Mouse (Mus musculus) midbrain, postnatal 0 days (tissue): ENCODE measurements at regions not wholly inside any gene's neighbourhood (a gene's known extent, or its start where the extent isn't known, plus 50 kb on each side); places are given as distances from the start of the nearest gene placed in this dataset.
"Not testable (repeated sequence)": the region's sequence is repeated elsewhere in the genome, so short reads cannot be mapped to it uniquely, and the experiment has no call there.

ENCODE experiments used
- ATAC-seq: fragments of 200-750 bp; cut with Nextera tagmentation; 2 replicates; pipeline ENCODE4 v1.8.0; 2017; ENCODE audit warnings: moderate number of reproducible peaks, mild to moderate bottlenecking, moderate TSS enrichment, moderate library complexity; ENCODE audit not compliant: low FRiP score
- DNase-seq: peaks from one replicate; pipeline ENCODE4 v3.0.0-alpha.2; 2015; ENCODE audit warnings: low spot score
- H3K27ac ChIP-seq: fragments of 300-500 bp; sonication (generic); 2 replicates; pipeline ENCODE4 v1.5.1; 2014; ENCODE audit warnings: low read depth, mild to moderate bottlenecking, low read length, mixed read lengths
- H3K27me3 ChIP-seq: fragments of 300-500 bp; sonication (generic); 2 replicates; pipeline ENCODE4 v1.6.1; 2014; ENCODE audit warnings: low read length, control low read depth, mixed read lengths; ENCODE audit not compliant: insufficient read depth
- H3K36me3 ChIP-seq: fragments of 300-500 bp; sonication (generic); 2 replicates; pipeline ENCODE4 v1.6.1; 2014; ENCODE audit warnings: low read length, control low read depth, mixed read lengths; ENCODE audit not compliant: insufficient read depth
- H3K4me1 ChIP-seq: fragments of 300-500 bp; sonication (generic); 2 replicates; pipeline ENCODE4 v1.6.1; 2014; ENCODE audit warnings: mild to moderate bottlenecking, control low read depth, antibody characterized with exemption, low read length, mixed read lengths; ENCODE audit not compliant: insufficient read depth
- H3K4me2 ChIP-seq: fragments of 300-500 bp; sonication (generic); 2 replicates; pipeline ENCODE4 v1.6.1; 2014; ENCODE audit warnings: low read depth, mild to moderate bottlenecking, low read length, mixed read lengths; ENCODE audit not compliant: poor library complexity, severe bottlenecking
- H3K4me3 ChIP-seq: fragments of 300-500 bp; sonication (generic); 2 replicates; pipeline ENCODE4 v1.5.1; 2014; ENCODE audit warnings: low read depth, mild to moderate bottlenecking, low read length, moderate library complexity
- H3K9ac ChIP-seq: fragments of 300-500 bp; sonication (generic); replicated peaks from 2 replicates; pipeline ENCODE4 v1.6.1; 2014; ENCODE audit warnings: mild to moderate bottlenecking, low read length, moderate library complexity, mixed read lengths; ENCODE audit not compliant: poor library complexity, severe bottlenecking
- H3K9me3 ChIP-seq: fragments of 300-500 bp; sonication (generic); 2 replicates; pipeline ENCODE4 v1.6.1; 2016; ENCODE audit warnings: low read length, control low read depth
- CTCF ChIP-seq: IDR thresholded peaks from 2 replicates; pipeline ENCODE4 v1.5.1; 2016; ENCODE audit warnings: antibody characterized with exemption, mild to moderate bottlenecking
- WGBS: fragments of 180-500 bp; shearing (Covaris S2); extraction: QIAGEN DNeasy Blood & Tissue Kit; methylation state at CpG from one replicate; pipeline ENCODE4 v1.1.7; 2014; 5-methylcytosine and 5-hydroxymethylcytosine counted together

DNA sequence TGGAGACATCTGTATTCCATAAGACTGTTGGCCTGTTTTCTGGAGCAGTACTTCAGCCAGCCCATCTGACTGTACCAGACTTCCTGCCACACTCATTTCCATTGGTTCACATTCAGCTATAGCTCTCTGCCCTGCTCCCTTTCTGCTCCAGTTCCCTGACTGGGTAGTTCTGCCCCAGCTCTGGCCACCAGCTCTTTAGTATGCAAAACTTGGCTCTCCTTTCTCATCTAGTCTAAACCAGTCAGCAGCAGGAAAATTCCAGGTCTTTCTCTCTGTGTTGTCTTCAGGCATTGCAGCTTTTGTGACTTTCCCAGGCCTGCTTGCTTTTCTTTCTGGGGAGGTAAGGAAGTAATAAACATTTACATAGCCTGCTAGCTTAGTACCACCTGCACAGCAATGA, 363.5 kb upstream of the Agtr1b start:
- no peaks in the 10 kb centered on the region for H3K36me3 ChIP-seq
- ATAC-seq, result 0 out of 2 replicates have a peak, but pooled peaks have one; percentile 54

DNA sequence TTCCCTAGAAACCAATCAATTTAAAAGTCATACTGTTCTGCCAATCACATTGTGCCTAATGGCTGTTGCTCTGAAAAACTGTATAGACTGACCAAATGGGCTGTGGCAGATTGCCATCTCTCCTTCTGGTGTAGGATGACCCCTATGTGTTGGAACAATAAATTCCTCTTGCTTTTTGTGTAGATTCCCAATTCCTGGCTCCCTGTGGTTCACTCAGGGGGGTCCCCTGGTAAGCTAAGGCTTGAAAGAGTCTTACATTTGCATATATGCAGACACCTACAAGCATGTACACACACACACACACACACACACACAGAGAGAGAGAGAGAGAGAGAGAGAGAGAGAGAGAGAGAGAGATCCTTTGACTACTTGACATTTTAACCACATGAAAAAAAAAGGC, 362.8 kb upstream of the Agtr1b start:
- not testable (repeated sequence) for H3K27ac ChIP-seq, DNase-seq, ATAC-seq, H3K4me2 ChIP-seq, H3K36me3 ChIP-seq, H3K9ac ChIP-seq, H3K4me1 ChIP-seq, H3K27me3 ChIP-seq, H3K4me3 ChIP-seq, H3K9me3 ChIP-seq

More for the DNA sequence above, 363.5 kb upstream of the Agtr1b start:
- H3K4me1 ChIP-seq, result 0 out of 2 replicates have a peak, but pooled peaks cover 2% of the 10 kb centered on the region
- no peak overlapping the region for H3K4me3 ChIP-seq
- H3K9ac ChIP-seq, result no peak overlapping the region
- no peak overlapping the region for H3K4me2 ChIP-seq
- no peaks in the 10 kb centered on the region for H3K9me3 ChIP-seq
- no peak for DNase-seq
- H3K27me3 ChIP-seq, result no peaks in the 10 kb centered on the region
- no peak for TF ChIP-seq CTCF
- no peak overlapping the region for H3K27ac ChIP-seq

DNA sequence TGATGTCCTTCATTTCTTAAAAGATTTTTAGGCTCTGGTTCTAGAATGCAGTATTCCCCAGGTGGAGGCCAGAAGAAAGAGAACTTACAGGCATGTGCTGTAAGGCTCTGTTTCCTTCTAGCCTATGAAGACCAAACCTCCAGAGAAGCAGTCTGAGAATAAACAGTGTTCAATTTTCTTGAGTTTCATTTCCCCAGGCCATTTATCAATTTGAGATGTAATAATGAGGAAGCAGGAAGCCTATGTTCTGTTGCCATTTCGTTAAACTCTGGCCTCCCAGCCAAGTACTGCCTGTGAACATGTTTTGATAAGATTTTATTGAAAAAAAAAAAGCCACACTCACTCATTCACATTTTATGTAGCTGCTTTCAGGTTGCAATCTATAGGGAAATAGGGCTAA, 347.7 kb upstream of the Agtr1b start:
- no peak overlapping the region for H3K4me2 ChIP-seq
- no peak for TF ChIP-seq CTCF
- no peak overlapping the region for H3K27ac ChIP-seq
- H3K27me3 ChIP-seq, result no peaks in the 10 kb centered on the region
- no peak overlapping the region for H3K4me3 ChIP-seq
- no peaks in the 10 kb centered on the region for H3K4me1 ChIP-seq
- H3K36me3 ChIP-seq, result no peaks in the 10 kb centered on the region
- no peaks in the 10 kb centered on the region; the same call in 1 of the 2 replicates for H3K9me3 ChIP-seq
- ATAC-seq (no peak), DNase-seq (no peak)
- H3K9ac ChIP-seq, result no peak overlapping the region
- 46% methylated on average over 1 of the region's 1 CpGs for WGBS

DNA sequence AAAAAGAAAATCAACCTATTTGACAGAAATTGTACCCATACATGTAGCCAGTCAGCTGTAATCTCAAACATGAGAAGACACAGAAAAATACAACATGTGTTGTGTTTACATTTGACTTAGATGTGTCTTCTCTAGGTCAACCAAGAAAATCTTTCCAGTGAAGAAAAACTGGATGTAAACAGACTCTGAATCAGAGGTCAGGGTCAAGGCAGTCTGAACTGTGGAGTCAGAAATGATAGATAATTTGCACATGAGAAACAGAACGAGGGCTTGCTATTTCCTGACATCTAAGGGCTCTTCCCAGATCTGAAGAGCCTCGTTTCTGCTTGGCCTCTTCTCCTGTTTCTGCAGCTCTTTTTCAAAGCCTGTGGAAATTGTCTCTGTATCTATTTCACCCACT, 342.7 kb upstream of the Agtr1b start:
- H3K27ac ChIP-seq, result no peak overlapping the region
- no peak for ATAC-seq
- no peak for DNase-seq
- no peaks in the 10 kb centered on the region for H3K27me3 ChIP-seq
- H3K9ac ChIP-seq, result no peak overlapping the region
- no peaks in the 10 kb centered on the region for H3K36me3 ChIP-seq
- 59% methylated on average over 2 of the region's 2 CpGs for WGBS
- no peak overlapping the region for H3K4me2 ChIP-seq
- H3K9me3 ChIP-seq, result no peaks in the 10 kb centered on the region
- no peak overlapping the region for H3K4me3 ChIP-seq
- TF ChIP-seq CTCF, result no peak
- H3K4me1 ChIP-seq, result no peaks in the 10 kb centered on the region

DNA sequence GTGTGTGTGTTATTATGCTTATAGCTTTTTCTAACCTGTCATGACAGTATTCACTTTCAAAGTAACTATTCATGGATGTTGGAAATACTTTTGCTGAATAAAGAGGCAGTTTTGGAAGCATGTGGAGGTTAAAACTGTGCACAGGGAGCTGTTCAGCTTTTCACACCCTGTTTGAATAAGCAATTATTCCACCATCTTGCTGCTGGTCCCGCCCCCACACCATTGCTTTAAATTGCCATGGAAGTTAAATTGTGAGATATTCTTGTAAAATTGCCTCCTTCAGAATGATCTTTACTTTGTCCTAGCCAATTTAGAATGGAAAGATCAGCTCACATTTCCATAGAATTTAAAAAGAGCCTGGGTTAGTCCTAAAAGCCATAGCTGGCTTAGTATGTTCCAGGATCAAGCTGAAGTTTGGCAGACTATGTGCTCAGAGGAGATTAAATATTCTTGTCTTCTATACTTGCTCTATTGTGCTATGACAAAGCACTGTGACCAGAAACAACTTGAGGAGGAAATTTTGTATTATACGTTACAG, 328.4 kb upstream of the Agtr1b start:
- no peak overlapping the region for H3K4me3 ChIP-seq
- H3K9ac ChIP-seq, result no peak overlapping the region
- no peaks in the 10 kb centered on the region for H3K9me3 ChIP-seq
- ATAC-seq, result no peak
- DNase-seq, result no peak
- no peak overlapping the region for H3K4me2 ChIP-seq
- no peaks in the 10 kb centered on the region for H3K27me3 ChIP-seq
- WGBS, result 81% methylated on average over 2 of the region's 2 CpGs
- no peaks in the 10 kb centered on the region for H3K36me3 ChIP-seq
- no peak overlapping the region for H3K27ac ChIP-seq
- no peak for TF ChIP-seq CTCF
- no peaks in the 10 kb centered on the region for H3K4me1 ChIP-seq

DNA sequence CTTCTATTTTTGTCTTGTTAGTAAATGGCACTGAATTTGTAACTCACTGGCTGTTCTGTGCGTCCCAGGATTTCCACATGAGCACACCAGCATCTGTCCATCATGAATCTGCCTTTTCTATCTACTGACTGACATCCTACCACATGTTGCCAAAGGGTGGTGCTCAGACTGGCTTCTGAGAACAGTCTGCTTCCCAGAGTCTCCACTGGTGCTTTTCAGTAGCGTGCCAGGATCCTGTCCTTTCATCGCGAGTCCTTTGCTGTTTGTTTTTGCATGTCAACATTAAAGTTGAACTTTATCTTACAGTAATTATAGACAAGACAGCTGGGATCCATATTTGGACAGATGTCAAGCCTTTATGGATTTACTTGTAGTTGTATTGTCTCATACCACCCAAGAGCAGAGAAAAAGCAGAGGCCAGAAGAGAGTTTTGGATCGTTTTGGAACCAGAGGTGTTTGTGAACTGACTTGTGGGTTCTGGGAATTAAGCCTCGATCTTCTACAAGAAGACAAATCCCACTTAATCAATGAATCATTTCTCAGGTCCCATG, 314.0 kb upstream of the Agtr1b start:
- no peak for DNase-seq
- Histone ChIP-seq H3K4me1 (no peaks in the 10 kb centered on the region), H3K4me2 (no peak overlapping the region), H3K27me3 (no peaks in the 10 kb centered on the region), H3K4me3 (no peak overlapping the region), H3K27ac (no peak overlapping the region), H3K36me3 (no peaks in the 10 kb centered on the region), H3K9ac (no peak overlapping the region), H3K9me3 (no peaks in the 10 kb centered on the region)
- 87% methylated on average over 6 of the region's 6 CpGs for WGBS
- no peak for ATAC-seq
- no peak for TF ChIP-seq CTCF
